Mouse (Mus musculus) heart, adult 8-10 months (tissue): Measurements from ENCODE around the gene Psmb11. TPM values are rescaled to one million over a fixed set of nuclear protein-coding genes. Genes with fewer than 3 reads are reported as not detected.

Experiments used
- DNase-seq: peaks from one replicate; pipeline ENCODE4 v3.0.0; 2022; ENCODE audit warnings: low spot score
- total RNA-seq, 4 experiments: library from RNA; stranded (reverse); gene quantifications; 2 replicates each; pipeline ENCODE4 v1.2.4; 2022

Gene Psmb11
- not detected for total RNA-seq

GRCm38 (mm10) chr14:54621133-54621532 is at the start of gene Psmb11:
TSS of gene Psmb11 (plus strand) at chr14:54621433.
- DNase-seq = no peak

- DNase-seq = no peak
Observed at GRCm38 (mm10) chr14:54572122-54572521, 49.1 kb upstream of the Psmb11 start.

- no peak for DNase-seq
Observed at GRCm38 (mm10) chr14:54572790-54573736, 48.2 kb upstream of the Psmb11 start.

DNA sequence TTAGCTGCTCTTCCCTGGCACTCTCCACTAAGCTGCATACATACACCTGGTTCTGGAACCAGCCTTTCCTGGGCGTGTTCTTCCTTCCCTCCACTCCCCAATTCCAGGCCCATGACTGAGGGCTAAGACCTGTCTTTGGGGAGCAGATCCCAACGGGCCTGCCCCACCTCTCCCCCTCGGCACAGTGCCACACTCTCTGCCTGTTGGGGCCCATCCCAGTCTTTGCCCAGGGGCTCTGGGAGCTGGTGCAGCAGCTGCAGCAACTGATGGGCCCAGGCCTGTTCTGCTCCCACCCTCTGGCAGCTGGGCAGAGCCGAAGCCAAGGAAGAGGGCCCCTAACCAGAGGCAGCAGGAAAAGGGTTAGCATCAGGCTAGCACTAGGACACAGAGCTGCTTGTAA is 47.0 kb upstream of the Psmb11 start:
- DNase-seq = no peak

- DNase-seq = no peak
Observed at GRCm38 (mm10) chr14:54575031-54575430, 46.2 kb upstream of the Psmb11 start.

DNA sequence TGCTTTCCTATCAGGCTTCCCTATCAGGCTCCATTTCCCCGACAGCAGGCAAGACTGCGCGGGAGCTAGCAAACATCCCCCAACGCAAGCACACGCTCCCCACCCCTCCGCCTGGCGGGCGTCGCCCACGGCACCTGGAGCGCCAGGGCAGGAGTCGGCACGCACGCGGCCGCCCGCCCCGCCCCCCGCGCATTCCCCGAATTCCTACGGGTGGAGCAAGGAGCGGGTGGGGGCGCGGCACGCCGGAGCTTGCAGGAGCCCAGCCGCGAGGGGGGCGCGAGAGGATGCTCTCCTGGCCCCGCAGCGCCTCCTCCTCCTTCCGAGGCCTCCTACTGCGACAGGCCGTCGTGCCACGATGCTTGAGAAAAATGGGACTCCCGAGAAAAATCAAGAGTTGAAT is 45.6 kb upstream of the Psmb11 start:
- DNase-seq = no peak

DNA sequence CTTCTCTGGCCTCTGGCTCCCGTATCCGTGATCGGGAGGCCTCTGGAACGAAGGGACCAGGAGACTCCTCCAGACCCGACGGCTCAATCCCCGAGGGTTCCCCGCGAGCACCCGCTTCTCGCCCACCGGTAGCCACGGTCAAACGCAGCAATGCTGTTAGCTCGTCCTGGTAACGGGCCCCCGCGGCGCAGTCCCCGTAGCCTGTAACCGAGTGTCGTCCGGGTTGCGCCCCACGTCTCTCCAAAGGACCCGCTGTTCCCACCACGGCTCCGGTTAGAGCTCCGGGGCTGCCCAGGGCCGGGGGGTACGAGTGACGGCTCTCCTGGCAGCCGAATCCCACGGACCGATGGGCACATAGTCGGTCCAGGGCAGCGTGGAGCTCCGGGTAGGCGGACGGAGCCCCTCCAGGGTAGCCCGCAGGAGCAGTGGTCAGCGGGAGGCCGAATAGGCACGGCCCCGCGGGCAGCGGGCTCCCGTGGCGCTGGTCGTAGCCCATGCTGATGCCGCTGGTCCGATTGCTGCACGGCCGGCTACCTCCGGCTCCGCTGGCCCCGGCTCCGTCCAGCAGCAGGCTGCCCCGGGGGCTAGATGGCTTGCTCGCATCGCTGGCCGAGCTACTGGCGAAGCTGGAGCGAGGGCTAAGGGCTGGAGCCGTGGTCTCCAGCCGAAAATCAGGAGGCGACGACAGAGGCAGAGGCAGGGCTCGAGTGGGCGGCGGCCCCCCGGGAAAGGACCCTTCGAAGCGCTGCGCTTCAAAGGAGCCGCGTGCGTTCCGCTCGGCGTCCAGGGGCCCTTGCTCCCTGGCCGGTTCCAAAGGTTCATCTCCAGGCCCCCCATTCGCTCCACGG is 44.8 kb upstream of the Psmb11 start:
- no peak for DNase-seq

DNA sequence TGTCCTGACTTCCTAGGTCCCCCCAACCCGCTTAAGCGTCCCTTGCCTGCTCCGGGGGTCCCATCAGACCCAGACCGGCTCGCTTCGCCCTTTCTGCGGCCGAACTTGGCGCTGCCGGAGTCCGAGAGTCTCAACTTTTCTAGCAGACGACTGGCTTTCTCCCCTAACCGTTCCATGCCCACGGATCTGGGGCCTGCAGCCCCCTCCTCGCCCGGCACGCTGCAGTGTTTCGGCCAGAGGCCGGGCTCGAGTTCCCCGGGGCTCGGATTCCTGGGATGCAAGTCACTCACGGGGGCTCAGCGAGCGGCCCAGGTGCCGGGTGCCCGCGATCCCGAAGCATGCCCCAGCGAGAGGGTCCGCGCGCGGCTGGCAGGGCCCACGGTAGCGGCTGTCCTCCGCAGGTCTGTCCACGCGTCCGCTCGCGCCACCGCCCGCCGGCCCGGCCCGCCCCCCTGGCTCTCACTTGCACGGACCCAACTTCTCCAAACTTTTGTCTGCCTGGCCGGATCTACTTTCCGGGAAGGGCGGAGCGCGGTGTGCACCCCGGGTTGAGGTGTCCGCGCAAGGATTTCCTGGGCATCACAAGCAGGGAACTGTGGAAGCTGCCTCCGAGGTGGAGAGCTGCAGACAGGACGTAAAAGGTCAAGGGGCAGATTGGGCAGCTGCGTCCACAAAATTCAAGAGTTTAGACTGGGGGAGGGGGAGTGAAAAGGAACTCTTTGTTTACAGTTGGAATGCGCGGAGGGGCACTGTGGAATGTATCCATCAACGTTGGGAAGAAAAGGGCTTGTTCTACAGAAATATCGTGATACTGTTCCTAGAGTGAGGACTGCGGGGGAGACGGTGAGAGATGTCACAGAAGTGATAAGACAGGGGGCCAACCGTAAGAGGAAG is 43.9 kb upstream of the Psmb11 start, which contains the start of gene Ajuba:
Ajuba (minus strand) TSS at position 470 of the 894 bp plus-strand sequence.
- DNase-seq = peak; percentile 92

DNA sequence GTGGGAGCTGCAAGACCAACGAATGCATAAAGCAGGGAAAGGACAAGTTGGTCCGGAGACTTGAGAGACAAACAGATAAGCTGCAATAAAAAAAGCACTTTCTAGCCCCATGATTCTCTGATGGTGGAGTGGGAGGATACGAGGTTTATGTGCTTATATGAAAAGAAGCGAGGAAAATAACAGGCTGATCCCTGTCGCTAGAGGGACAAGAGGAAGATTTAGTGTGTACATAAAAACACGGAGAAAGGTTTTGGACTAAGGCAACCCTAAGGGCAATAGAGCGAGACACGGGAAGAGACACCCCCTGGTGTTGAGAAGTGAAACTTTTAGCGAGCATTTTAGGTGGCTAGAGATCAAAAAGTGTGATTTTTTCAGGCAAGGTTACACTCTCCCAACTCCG is 43.2 kb upstream of the Psmb11 start:
- no peak for DNase-seq

DNA sequence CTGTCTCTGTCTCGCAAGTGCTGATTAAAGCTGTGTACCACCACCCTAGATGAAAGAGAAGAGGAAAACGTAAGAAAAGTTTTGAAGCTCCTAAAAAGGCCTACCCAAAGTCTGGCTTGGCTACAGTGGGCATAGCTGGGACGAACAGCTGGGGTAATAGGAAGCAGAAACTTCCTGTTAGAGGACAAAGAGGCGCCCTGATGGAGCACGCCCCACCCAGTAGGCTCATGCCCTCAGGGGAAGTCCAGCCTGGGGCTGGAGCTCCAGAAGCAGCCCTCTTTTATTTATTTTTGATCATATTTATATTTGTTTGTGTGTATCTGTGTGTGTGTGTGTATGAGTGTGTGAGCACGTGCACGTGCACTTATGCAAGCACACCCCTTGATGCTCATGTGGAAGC is 41.6 kb upstream of the Psmb11 start:
- DNase-seq = no peak

GRCm38 (mm10) chr14:54582536-54582935 is 38.7 kb upstream of the Psmb11 start:
- no peak for DNase-seq

DNA sequence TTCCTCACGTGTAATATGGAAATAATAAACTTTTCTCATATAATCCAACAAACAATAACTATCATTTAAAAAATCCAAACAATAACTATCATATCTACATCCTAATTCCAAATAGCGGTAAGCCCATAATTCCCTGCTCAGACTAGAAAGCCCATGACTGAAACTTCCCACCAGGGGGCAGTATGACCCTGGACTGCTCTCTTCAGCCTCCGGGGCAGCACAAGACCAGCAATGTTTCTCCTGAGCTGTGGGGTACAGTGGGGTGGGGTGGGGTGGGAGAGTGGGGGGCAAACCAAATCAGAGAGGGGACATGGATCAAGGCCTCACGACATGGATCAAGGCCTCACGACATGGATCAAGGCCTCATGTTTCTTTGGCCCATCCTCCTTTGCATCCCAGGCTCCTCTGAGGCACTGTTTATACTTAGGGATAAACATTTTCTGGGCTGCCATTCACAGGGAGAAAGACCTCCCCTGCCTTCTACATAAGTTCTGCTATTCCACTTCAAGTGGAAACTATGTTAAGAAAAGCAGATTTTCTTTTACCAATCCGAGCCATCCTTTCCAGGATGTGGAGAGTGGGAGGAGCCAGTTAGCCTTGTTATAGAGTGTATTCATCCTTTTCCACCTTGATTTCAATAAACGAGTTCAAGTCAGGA is 37.4 kb upstream of the Psmb11 start:
- peak; percentile 67 for DNase-seq

GRCm38 (mm10) chr14:54591056-54591455 is 30.2 kb upstream of the Psmb11 start:
- DNase-seq = no peak

DNA sequence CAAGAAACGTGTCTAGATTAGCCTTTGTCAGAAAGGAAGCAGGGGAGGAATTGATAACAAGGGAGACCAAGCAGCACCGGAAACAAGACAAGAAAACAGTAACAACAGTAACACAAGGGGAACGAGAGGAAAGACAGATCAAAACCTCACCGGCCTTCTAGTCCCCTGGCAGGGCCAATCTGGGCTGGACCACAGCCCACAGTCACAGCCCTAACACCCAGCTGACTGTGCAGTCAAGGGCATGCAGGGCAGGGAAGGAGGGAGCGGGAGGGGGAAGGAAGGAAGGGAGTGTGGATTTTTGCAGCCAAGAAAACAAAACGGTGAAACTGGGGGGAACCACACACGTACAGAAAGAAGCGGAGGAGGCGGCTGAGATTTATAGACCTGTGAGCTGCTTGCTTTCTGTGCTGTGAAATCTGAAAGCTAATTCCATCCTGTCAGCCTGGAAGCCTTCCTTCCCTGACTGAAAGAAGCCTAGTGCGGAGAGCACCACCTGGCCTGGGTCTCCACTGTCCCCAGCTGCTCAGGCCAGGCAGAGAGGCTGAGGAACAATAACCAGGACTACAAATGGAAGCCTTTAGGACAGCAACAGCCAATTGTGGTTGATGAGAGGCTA is 28.8 kb upstream of the Psmb11 start:
- DNase-seq = no peak

DNA sequence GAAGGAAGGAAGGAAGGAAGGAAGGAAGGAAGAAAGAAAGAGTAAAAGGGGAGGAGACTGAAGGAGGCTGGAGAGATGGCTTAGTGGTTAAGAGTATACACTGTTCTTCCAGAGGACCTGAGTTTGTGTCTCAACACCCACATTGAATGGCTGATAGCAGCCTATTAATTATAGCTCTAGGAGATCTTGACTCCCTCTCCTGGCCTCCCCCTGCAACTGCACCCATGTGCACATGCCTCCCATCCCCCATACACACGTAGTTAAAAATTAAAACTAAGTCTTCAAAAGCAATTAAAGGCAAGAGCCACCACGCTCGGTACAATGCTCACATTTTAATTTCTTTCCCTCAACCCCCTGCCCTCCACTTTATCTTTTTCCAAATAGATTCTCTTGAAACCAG is 27.2 kb upstream of the Psmb11 start:
- no peak for DNase-seq

- no peak for DNase-seq
Observed at GRCm38 (mm10) chr14:54594631-54595414, 26.4 kb upstream of the Psmb11 start.

DNA sequence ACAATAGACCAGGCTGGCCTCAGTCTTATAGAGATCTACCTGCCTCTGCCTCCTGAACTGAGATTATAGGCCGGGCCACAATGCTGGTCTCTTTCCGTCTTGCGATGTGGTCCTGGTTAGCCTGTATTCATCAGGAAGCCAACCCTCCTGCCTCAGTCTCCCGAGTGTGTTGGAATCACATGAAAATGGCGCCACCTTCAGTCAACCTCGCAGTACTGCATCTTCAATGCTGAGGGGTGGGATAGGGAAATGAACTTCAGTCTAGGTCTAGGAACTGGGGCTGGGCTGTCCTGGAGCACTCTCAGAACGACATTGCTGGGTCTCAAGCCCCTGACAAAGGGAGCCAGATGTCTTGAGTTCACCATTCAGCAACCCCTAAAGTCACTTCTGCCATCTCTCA is 24.1 kb upstream of the Psmb11 start:
- no peak for DNase-seq

GRCm38 (mm10) chr14:54601601-54602000 is 19.6 kb upstream of the Psmb11 start:
- DNase-seq = no peak

DNA sequence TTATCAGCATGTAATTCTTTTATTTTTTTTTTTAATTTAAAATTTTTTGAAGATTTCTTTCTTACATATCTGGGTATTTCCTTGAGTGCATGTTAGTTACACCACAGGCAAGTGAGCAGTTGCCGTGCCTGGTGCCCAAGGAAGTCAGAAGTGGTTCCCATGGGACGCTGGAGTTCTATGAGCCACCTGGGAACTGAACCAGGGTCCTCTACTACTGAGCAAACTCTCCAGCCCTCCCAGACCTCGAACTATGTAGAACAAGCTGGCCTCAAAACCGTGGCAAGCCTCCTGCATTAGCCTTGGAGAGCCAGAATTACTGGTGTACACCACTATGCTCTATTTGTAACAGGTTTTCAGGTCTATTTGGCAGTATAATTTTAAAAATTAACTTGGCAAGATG is 18.6 kb upstream of the Psmb11 start:
- DNase-seq = no peak
